In the genomic region with DNA sequence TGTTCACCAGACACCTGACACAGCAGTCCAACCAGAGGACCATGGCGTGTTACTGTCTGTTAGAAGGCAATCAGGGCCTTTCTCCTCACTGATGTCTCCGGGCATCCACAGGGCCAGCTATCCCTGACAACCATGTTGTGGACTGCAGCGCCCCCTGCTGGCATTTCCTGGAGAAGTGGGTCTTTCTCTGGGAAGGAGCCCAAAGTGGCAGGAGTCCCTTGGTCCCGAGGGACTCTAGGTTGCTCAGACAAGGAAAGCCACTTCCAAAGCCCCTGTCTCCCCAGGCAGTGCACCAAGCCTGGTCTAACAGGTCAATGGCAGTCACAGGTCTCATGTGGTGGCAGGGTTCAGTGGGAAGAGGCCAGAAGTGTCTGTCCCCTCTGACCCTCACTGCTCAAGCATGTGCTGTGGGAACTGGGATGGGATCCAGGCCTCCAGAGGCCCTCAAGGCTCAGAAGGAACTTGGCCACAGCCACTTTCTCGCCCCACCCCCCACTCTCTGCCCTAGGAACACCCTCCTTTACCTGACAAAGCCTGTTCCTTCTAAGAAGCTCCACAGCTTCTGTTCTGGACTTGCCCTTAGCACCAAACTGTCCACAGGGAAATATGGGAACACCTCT, we compare ENCODE assay signal across 8 mouse cellular contexts. TPM values are rescaled to one million over a fixed set of nuclear protein-coding genes. Genes with fewer than 3 reads are reported as not detected.
DNase-seq lines count a peak whose midpoint lies in the region; ATAC-seq and TF ChIP-seq lines count a peak whose summit lies in the region.

No protein-coding gene starts in this region.

- DNase-seq in 3134 (ENCODE audit: extremely low read depth, insufficient read length, low spot score) (peak; percentile 73), CH12.LX (ENCODE audit: extremely low read depth) (no peak)
- peak; percentile 72 for DNase-seq in cerebellum, adult 11-12 months
- peak; percentile 80 for DNase-seq in gastrocnemius, adult 2 months
- DNase-seq in kidney, adult 9 months = peak; percentile 88
- peak; percentile 91 for DNase-seq in liver, postnatal 0 days
- peak; percentile 68 for DNase-seq in retina, postnatal 7 days (ENCODE audit: low read depth, low spot score)
- peak; percentile 59 to 84 for DNase-seq in urinary bladder, postnatal 4 days (ENCODE audit: low spot score in 2 of 2)

- no peak overlapping the region for H3K27ac ChIP-seq in CH12.LX (ENCODE audit: insufficient read depth, low read depth)
- H3K27ac ChIP-seq in gastrocnemius, adult 2 months = peak overlapping the region; percentile 59
- H3K27ac ChIP-seq in liver, postnatal 0 days (ENCODE audit: low read depth) = no peak overlapping the region

- H3K79me2 ChIP-seq in CH12.LX (replicated peaks; ENCODE audit: control insufficient read depth, extremely low read depth, insufficient read depth, poor library complexity, severe bottlenecking) = peaks cover 59% of the 10 kb centered on the region

- in situ Hi-C loops in CH12.LX (cut with MboI; ENCODE audit: low pct_ligation_motif_present, low pct_unique_long_range_greater_than_20kb, low sequenced_read_pairs) = no loop called here

- H3K4me3 ChIP-seq in CH12.LX (replicated peaks in 1 of 3; ENCODE audit: low read depth in 2 of 3, low read length in 2 of 3, poor library complexity in 1 of 3) = no peak overlapping the region
- H3K4me3 ChIP-seq in gastrocnemius, adult 2 months = 0 out of 2 replicates have a peak overlapping the region, but pooled peaks have one; percentile 7
- no peak overlapping the region for H3K4me3 ChIP-seq in liver, postnatal 0 days (ENCODE audit: low read depth, low read length)

- dilution Hi-C loops in CH12.LX (cut with MboI; ENCODE audit: extremely low pct_ligation_motif_present, extremely low pct_unique_long_range_greater_than_20kb, low sequenced_read_pairs) = no loop called here

- H3K36me3 ChIP-seq in CH12.LX (replicated peaks in 1 of 2; ENCODE audit: control insufficient read depth in 1 of 2, insufficient read depth in 1 of 2, low read length in 1 of 2) = peaks cover 0 to 59% of the 10 kb centered on the region in 2 experiments
- H3K36me3 ChIP-seq in liver, postnatal 0 days (replicated peaks; ENCODE audit: insufficient read depth, low read length) = peaks cover 5% of the 10 kb centered on the region; the same call in 1 of the 2 replicates

- H3K27me3 ChIP-seq in CH12.LX (replicated peaks) = no peaks in the 10 kb centered on the region
- H3K27me3 ChIP-seq in liver, postnatal 0 days (ENCODE audit: insufficient read depth, low read length) = no peaks in the 10 kb centered on the region

- H3K4me2 ChIP-seq in CH12.LX (ENCODE audit: insufficient read depth, low read depth, poor library complexity, severe bottlenecking) = no peak overlapping the region
- no peak overlapping the region for H3K4me2 ChIP-seq in liver, postnatal 0 days (ENCODE audit: low read depth, low read length)

- ATAC-seq in liver, postnatal 0 days = no peak

- WGBS in liver, postnatal 0 days (ENCODE audit: insufficient replicate concordance) = 37% methylated on average over 5 of the region's 5 CpGs

- no peak for TF ChIP-seq EP300 in CH12.LX (IDR thresholded peaks at IDR 0.05; ENCODE audit: low read length)
- TF ChIP-seq EP300 in liver, postnatal 0 days (IDR thresholded peaks at IDR 0.05; ENCODE audit: low read depth) = no peak

- H3K4me1 ChIP-seq in CH12.LX (ENCODE audit: control insufficient read depth in 1 of 2, insufficient read depth in 2 of 2) = peaks cover 17 to 40% of the 10 kb centered on the region in 2 experiments
- peaks cover 57% of the 10 kb centered on the region for H3K4me1 ChIP-seq in liver, postnatal 0 days (ENCODE audit: insufficient read depth)

- no peak for TF ChIP-seq POLR2A in CH12.LX (IDR thresholded peaks at IDR 0.05; ENCODE audit: low read depth, low read length)

- peak; percentile 57 for TF ChIP-seq RAD21 in CH12.LX (IDR thresholded peaks at IDR 0.05; ENCODE audit: low read depth, low read length)

- intact Hi-C loops in gastrocnemius, adult 2 months (cut with DNase I) = no loop called here

- no peak overlapping the region for H3K9ac ChIP-seq in CH12.LX (ENCODE audit: insufficient read depth, low read depth)
- H3K9ac ChIP-seq in liver, postnatal 0 days (replicated peaks) = no peak overlapping the region

- H3K9me3 ChIP-seq in CH12.LX (replicated peaks; ENCODE audit: low read length) = no peaks in the 10 kb centered on the region
- no peaks in the 10 kb centered on the region for H3K9me3 ChIP-seq in liver, postnatal 0 days (ENCODE audit: low read length)

- TF ChIP-seq CTCF in CH12.LX (conservative IDR thresholded peaks at IDR 0.05 in 1 of 2, IDR thresholded peaks at IDR 0.05 in 1 of 2; ENCODE audit: low read depth in 2 of 2, low read length in 2 of 2) = peak; percentile 35 to 75; a peak in 3 of 4 replicates
- TF ChIP-seq CTCF in gastrocnemius, adult 2 months (IDR thresholded peaks at IDR 0.05) = peak; percentile 80
- peak; percentile 93 for TF ChIP-seq CTCF in liver, postnatal 0 days (IDR thresholded peaks at IDR 0.05; ENCODE audit: low read depth)

TF ChIP-seq in CH12.LX, 34 proteins besides CTCF, POLR2A, EP300 and RAD21:
- TF ChIP-seq SMC3 (IDR thresholded peaks at IDR 0.05; ENCODE audit: low read depth, low read length) = peak; percentile 43
- TF ChIP-seq SIN3A (IDR thresholded peaks at IDR 0.05; ENCODE audit: low read length) = no peak
TF ChIP-seq in CH12.LX: peak in this region for 1.

RNA-seq across cellular contexts. Expression of a gene that starts 3.9 kb away (rescaled TPM):
- total RNA-seq in CH12.LX (2012; rRNA removed) (16.5 and 17.7 TPM in 2 replicates), CH12.LX (2014; rRNA removed) (6.3 and 7.0 TPM in 2 replicates)
- 31.6 and 41.9 TPM in 2 replicates for polyA plus RNA-seq in CH12.LX (2012; ENCODE audit: insufficient read length, low read depth)
- total RNA-seq in gastrocnemius, adult 2 months (2021) = 10 to 100 TPM in 1 of 2 experiments, 1 to 10 TPM in 1; 9.8 to 10.4 TPM
- polyA plus RNA-seq in liver, postnatal 0 days (2015; fragmentation: Nextera tagmentation; extraction: Ambion mirVana) = 7.4 and 8.1 TPM in 2 replicates

RNA-seq across cellular contexts. Expression of a gene that starts 18.5 kb away (rescaled TPM):
- total RNA-seq in CH12.LX (2012; rRNA removed) = 0.08 and 0.21 TPM in 2 replicates
- 0.14 and 0.21 TPM in 2 replicates for total RNA-seq in CH12.LX (2014; rRNA removed)
- polyA plus RNA-seq in CH12.LX (2012; ENCODE audit: insufficient read length, low read depth) = 0.11 and 0.27 TPM in 2 replicates
- not detected for total RNA-seq in gastrocnemius, adult 2 months (2021)
- not detected in 2 replicates for polyA plus RNA-seq in liver, postnatal 0 days (2015; fragmentation: Nextera tagmentation; extraction: Ambion mirVana)

RNA-seq across cellular contexts. Expression of a gene that starts 19.7 kb away (rescaled TPM):
- total RNA-seq in CH12.LX (2012; rRNA removed) = 84.8 and 94.0 TPM in 2 replicates
- total RNA-seq in CH12.LX (2014; rRNA removed) = 14.1 and 14.5 TPM in 2 replicates
- 30.9 and 38.2 TPM in 2 replicates for polyA plus RNA-seq in CH12.LX (2012; ENCODE audit: insufficient read length, low read depth)
- total RNA-seq in gastrocnemius, adult 2 months (2021) = 1 to 10 TPM in 1 of 2 experiments, under 1 TPM in 1; 0.92 to 1.9 TPM
- 6.1 and 6.5 TPM in 2 replicates for polyA plus RNA-seq in liver, postnatal 0 days (2015; fragmentation: Nextera tagmentation; extraction: Ambion mirVana)

RNA-seq across cellular contexts. Expression of a gene that starts 32.7 kb away (rescaled TPM):
- total RNA-seq in CH12.LX (2012; rRNA removed) (49.1 and 52.8 TPM in 2 replicates), CH12.LX (2014; rRNA removed) (28.0 and 37.2 TPM in 2 replicates)
- polyA plus RNA-seq in CH12.LX (2012; ENCODE audit: insufficient read length, low read depth) = 44.6 and 48.0 TPM in 2 replicates
- 10 to 100 TPM; 60.6 to 61.7 TPM for total RNA-seq in gastrocnemius, adult 2 months (2021)
- 50.2 and 59.3 TPM in 2 replicates for polyA plus RNA-seq in liver, postnatal 0 days (2015; fragmentation: Nextera tagmentation; extraction: Ambion mirVana)

RNA-seq across cellular contexts. Expression of a gene that starts 45.2 kb away (rescaled TPM):
- total RNA-seq in CH12.LX (2012; rRNA removed) (33.2 and 33.9 TPM in 2 replicates), CH12.LX (2014; rRNA removed) (17.8 and 18.5 TPM in 2 replicates)
- polyA plus RNA-seq in CH12.LX (2012; ENCODE audit: insufficient read length, low read depth) = 81.2 and 89.9 TPM in 2 replicates
- 10 to 100 TPM; 17.0 to 17.5 TPM for total RNA-seq in gastrocnemius, adult 2 months (2021)
- 27.5 and 29.2 TPM in 2 replicates for polyA plus RNA-seq in liver, postnatal 0 days (2015; fragmentation: Nextera tagmentation; extraction: Ambion mirVana)

Comparison
In these comparisons a context has a peak if more than half of its experiments do, and no peak if none do; other contexts are left out.
1. RNA of a gene that starts 19.7 kb away (total RNA-seq): 14.1 to 94.0 TPM in CH12.LX; 0.92 to 1.9 TPM in gastrocnemius, adult 2 months; every median in the first group is over 4 times any median in the second.
2. Peak in every context shown above with its lines, with median percentiles within 50 percentile points of each other: CTCF ChIP-seq.